ENCODE assay signal across 9 mouse cellular contexts in the genomic region with DNA sequence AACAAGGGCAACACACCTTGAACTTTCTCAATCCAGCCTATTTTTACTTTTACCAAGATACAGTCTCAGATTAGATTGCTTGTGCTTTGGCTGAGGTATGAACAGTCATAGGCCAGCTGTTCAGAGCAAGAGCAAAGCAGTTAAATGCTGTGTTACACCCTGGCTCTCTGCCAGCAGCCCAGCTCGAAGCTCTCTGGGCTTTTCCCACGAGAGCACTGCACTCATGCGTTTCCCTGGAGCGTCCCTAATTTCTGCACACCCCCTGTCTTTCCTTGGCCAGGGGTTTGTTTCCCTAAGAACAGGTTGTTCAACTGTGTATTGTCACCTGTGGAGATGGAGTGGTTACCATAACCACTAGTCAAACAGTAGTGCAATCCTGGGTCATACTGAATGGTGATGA.
DNase-seq lines count a peak whose midpoint lies in the region; ATAC-seq lines count a peak whose summit lies in the region.
"Had no signal": no experiment of that assay in that cellular context is flagged by ENCODE, and none has a peak within 500 bp of the region (broad histone marks: within the 10 kb centered on the region; RNA-seq: fewer than 3 reads in every experiment).

No protein-coding gene starts in this region.

- H3K9ac ChIP-seq in neural tube, embryonic 12.5 days = no peak overlapping the region
- H3K9ac ChIP-seq in stomach, embryonic 15.5 days = no peak overlapping the region

- H3K4me3 ChIP-seq in neural tube, embryonic 12.5 days = no peak overlapping the region
- no peak overlapping the region for H3K4me3 ChIP-seq in stomach, embryonic 15.5 days (replicated peaks)
- H3K4me3 ChIP-seq: megakaryocyte, embryonic 14.5 days had no signal

- no peak overlapping the region for H3K4me2 ChIP-seq in neural tube, embryonic 12.5 days (replicated peaks)
- no peak overlapping the region for H3K4me2 ChIP-seq in stomach, embryonic 15.5 days

- no peaks in the 10 kb centered on the region for H3K9me3 ChIP-seq in neural tube, embryonic 12.5 days
- no peaks in the 10 kb centered on the region for H3K9me3 ChIP-seq in stomach, embryonic 15.5 days

- H3K36me3 ChIP-seq in neural tube, embryonic 12.5 days = no peaks in the 10 kb centered on the region
- no peaks in the 10 kb centered on the region for H3K36me3 ChIP-seq in stomach, embryonic 15.5 days

- no peak overlapping the region for H3K27ac ChIP-seq in neural tube, embryonic 12.5 days
- no peak overlapping the region for H3K27ac ChIP-seq in stomach, embryonic 15.5 days

- 55% methylated on average over 4 of the region's 4 CpGs for WGBS in neural tube, embryonic 12.5 days
- 18% methylated on average over 4 of the region's 4 CpGs for WGBS in stomach, embryonic 15.5 days

- no peaks in the 10 kb centered on the region for H3K4me1 ChIP-seq in neural tube, embryonic 12.5 days
- 0 out of 2 replicates have a peak, but pooled peaks cover 4% of the 10 kb centered on the region for H3K4me1 ChIP-seq in stomach, embryonic 15.5 days
- H3K4me1 ChIP-seq: megakaryocyte, embryonic 14.5 days had no signal

- no peaks in the 10 kb centered on the region for H3K27me3 ChIP-seq in neural tube, embryonic 12.5 days (replicated peaks)
- no peaks in the 10 kb centered on the region for H3K27me3 ChIP-seq in stomach, embryonic 15.5 days (replicated peaks)
- H3K27me3 ChIP-seq: megakaryocyte, embryonic 14.5 days had no signal

- DNase-seq in frontal cortex, postnatal 10 days (ENCODE audit: low spot score in 2 of 2) = peak; percentile 5 to 17
- no peak for DNase-seq in neural tube, embryonic 10.5 days (ENCODE audit: extremely low spot score, low spot score)
- peak; percentile 13 to 37 for DNase-seq in left cerebral cortex, postnatal 25 days (ENCODE audit: low spot score in 2 of 2)
- DNase-seq in spleen, postnatal 14 days (ENCODE audit: low spot score in 2 of 2) = no peak
- DNase-seq in thymus, postnatal 4 days = no peak

- intact Hi-C loops in left cerebral cortex, postnatal 25 days (cut with DNase I) = no loop called here

- no peak for ATAC-seq in frontal cortex, adult (ENCODE audit: low TSS enrichment)
- 0 out of 2 replicates have a peak, but pooled peaks have one; percentile 13 for ATAC-seq in neural tube, embryonic 12.5 days (ENCODE audit: low FRiP score, low read depth)
- peak; percentile 82 for ATAC-seq in stomach, embryonic 15.5 days (ENCODE audit: insufficient read depth, low FRiP score, low read depth)

Comparison
In these comparisons a context has a peak if more than half of its experiments do, and no peak if none do; other contexts are left out.
1. DNase-seq: peak in frontal cortex, postnatal 10 days (2 of 2) and left cerebral cortex, postnatal 25 days (2 of 2); none in neural tube, embryonic 10.5 days (single experiment), spleen, postnatal 14 days (0 of 2) and thymus, postnatal 4 days (single experiment).